ENCODE assay signal across 8 mouse cellular contexts in the genomic region with DNA sequence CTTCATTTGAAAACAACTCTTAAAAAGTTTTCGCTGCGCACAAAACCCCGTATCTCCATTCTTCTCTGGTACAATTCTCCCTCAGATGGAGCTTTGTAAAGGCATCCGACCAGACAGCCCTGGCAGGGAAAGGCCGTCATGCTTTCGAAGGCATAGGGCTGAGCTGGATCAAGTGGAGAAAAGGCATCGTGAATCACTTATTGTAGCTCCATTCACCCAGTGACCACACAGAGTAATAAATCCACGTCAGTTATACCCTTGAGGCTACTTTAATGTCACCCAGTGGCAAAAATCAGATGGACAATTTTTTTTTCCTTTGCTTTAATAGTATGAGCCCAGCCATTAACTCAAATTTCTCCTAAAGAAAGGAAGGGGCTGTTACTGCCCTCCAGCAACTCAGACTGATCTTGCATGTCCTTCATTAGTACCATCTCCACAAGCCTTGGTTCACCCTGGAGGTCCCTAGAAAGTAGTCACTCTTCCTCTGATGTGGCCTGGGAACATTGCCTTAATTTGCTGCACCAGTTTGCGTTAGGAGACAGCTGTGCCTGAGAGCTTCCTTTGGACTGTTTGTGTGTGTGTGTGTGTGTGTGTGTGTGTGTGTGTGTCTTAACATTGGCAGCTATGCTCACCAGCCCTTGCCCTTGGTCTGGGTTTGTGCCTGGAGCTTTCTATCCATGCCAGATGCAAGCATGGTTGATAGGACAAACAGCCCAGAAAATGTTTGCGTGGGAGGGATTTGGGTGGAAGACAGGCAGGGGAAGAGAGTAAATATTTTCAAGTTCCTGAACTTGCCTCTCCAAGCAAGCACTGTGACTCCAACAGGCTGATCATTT.
A peak's percentile ranks its signal among the peaks of the same experiment; 100 is the strongest.
DNase-seq lines count a peak whose midpoint lies in the region; ATAC-seq and TF ChIP-seq lines count a peak whose summit lies in the region.

No protein-coding gene starts in this region.

- 78% methylated on average over 10 of the region's 10 CpGs for whole genome bisulfite sequencing in heart, embryonic 12.5 days
- WGBS in lung, embryonic 16.5 days = 69% methylated on average over 10 of the region's 10 CpGs

- no peak for ATAC-seq in heart, embryonic 12.5 days (ENCODE audit: insufficient number of reproducible peaks, low FRiP score)
- peak; percentile 71 for ATAC-seq in lung, embryonic 16.5 days (ENCODE audit: low read depth)
- no peak for ATAC-seq in megakaryocyte, adult 5-6 weeks (ENCODE audit: poor library complexity, severe bottlenecking)

- intact Hi-C loops in heart, postnatal 14 days (cut with DNase I) = no loop called here

- TF ChIP-seq CTCF in brain, embryonic 14.5 days (IDR thresholded peaks at IDR 0.05; ENCODE audit: borderline replicate concordance, extremely low read depth, insufficient read depth, insufficient read length) = no peak

- H3K4me3 ChIP-seq in heart, embryonic 12.5 days = no peak overlapping the region
- no peak overlapping the region for H3K4me3 ChIP-seq in lung, embryonic 16.5 days (ENCODE audit: low read length)

- peak; percentile 94 for DNase-seq in heart, adult 11 months
- DNase-seq in brain, embryonic 14.5 days (ENCODE audit: low read depth) = peak; percentile 59
- peak; percentile 44 to 48 for DNase-seq in heart, postnatal 14 days
- no peak for DNase-seq in thymus, postnatal 25 days
- no peak for DNase-seq in layer of hippocampus, postnatal 25 days (ENCODE audit: extremely low spot score in 1 of 2, low spot score in 1 of 2)

- H3K4me2 ChIP-seq in heart, embryonic 12.5 days = no peak overlapping the region
- H3K4me2 ChIP-seq in lung, embryonic 16.5 days (ENCODE audit: low read depth, low read length) = no peak overlapping the region

- no peaks in the 10 kb centered on the region for H3K36me3 ChIP-seq in heart, embryonic 12.5 days
- no peaks in the 10 kb centered on the region for H3K36me3 ChIP-seq in lung, embryonic 16.5 days (ENCODE audit: control insufficient read depth, insufficient read depth, low read length)

- no peak overlapping the region for H3K27ac ChIP-seq in heart, embryonic 12.5 days (ENCODE audit: poor library complexity, severe bottlenecking)
- peak overlapping the region; percentile 43; the same call in 1 of the 2 replicates for H3K27ac ChIP-seq in lung, embryonic 16.5 days (ENCODE audit: low read length)

- no peaks in the 10 kb centered on the region for H3K9me3 ChIP-seq in heart, embryonic 12.5 days (replicated peaks)
- no peaks in the 10 kb centered on the region for H3K9me3 ChIP-seq in lung, embryonic 16.5 days (ENCODE audit: control insufficient read depth, low read length)

- H3K27me3 ChIP-seq in heart, embryonic 12.5 days (replicated peaks) = no peaks in the 10 kb centered on the region
- no peaks in the 10 kb centered on the region for H3K27me3 ChIP-seq in lung, embryonic 16.5 days (ENCODE audit: control insufficient read depth, insufficient read depth, low read depth, low read length)

- no peak for TF ChIP-seq POLR2A in brain, embryonic 14.5 days (IDR thresholded peaks at IDR 0.05; ENCODE audit: borderline replicate concordance, extremely low read depth, insufficient read depth, insufficient read length, poor library complexity, severe bottlenecking)

- H3K9ac ChIP-seq in heart, embryonic 12.5 days = no peak overlapping the region
- no peak overlapping the region for H3K9ac ChIP-seq in lung, embryonic 16.5 days (ENCODE audit: low read length)

- H3K4me1 ChIP-seq in heart, embryonic 12.5 days (replicated peaks) = peaks cover 42% of the 10 kb centered on the region
- peaks cover 6% of the 10 kb centered on the region for H3K4me1 ChIP-seq in lung, embryonic 16.5 days (replicated peaks; ENCODE audit: control insufficient read depth, insufficient read depth, low read length)

Comparison
In these comparisons a context has a peak if more than half of its experiments do, and no peak if none do; other contexts are left out.
1. DNase-seq: peak in heart, adult 11 months (single experiment), brain, embryonic 14.5 days (single experiment) and heart, postnatal 14 days (2 of 2); none in thymus, postnatal 25 days (single experiment) and layer of hippocampus, postnatal 25 days (0 of 2).